Comparison of ENCODE assay signal across 8 mouse cellular contexts in the genomic region with DNA sequence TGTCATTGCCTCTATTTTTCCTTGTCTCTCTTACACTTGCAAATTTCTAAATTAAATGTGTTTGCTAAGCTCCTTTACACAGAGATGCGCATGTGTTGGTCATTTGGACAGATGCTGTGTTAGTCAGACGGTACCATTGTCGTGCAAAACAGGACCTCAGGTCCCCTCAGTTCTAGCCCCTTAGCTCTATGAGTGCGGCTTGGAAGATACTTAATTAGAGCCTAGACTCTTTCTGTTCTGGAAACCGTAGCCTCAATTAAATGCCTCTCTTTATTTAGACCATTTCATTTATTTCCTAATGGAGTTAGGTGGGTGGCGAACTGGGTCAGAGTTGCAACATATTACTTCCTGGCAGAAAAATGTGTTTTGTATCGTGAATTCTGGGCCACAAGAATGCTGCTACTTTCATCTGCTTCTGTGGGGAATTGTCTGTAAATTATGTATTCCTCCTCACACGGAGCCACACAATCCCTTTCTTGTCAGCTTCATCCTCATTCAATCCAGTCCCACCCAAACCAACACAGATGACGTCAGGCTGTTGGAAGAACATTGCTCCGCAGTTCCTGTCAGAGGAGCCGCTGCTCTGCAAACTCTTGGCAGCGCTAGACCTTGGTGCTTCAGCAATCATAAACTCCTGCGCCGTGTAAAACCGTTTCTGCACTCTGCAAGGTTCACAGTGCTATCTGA.
A peak's percentile ranks its signal among the peaks of the same experiment; 100 is the strongest.
DNase-seq lines count a peak whose midpoint lies in the region; ATAC-seq lines count a peak whose summit lies in the region.

No protein-coding gene starts in this region.

- H3K27ac ChIP-seq in midbrain, embryonic 12.5 days (replicated peaks): peak overlapping the region; percentile 82
- no peak overlapping the region for H3K27ac ChIP-seq in stomach, embryonic 16.5 days (ENCODE audit: low read length)

- DNase-seq in R1 (ENCODE audit: low read depth, low spot score): peak; percentile 27
- DNase-seq in cerebellum, adult 8-10 months: peak; percentile 71
- DNase-seq in heart, postnatal 4 days: peak; percentile 40
- peak; percentile 49 to 62 for DNase-seq in layer of hippocampus, postnatal 36 days
- no peak for DNase-seq in MN1 (ENCODE audit: low spot score)

- peaks cover 24% of the 10 kb centered on the region for H3K4me1 ChIP-seq in midbrain, embryonic 12.5 days
- 0 out of 2 replicates have a peak, but pooled peaks cover 3% of the 10 kb centered on the region for H3K4me1 ChIP-seq in stomach, embryonic 16.5 days (ENCODE audit: control insufficient read depth, insufficient read depth, low read length)

- no peaks in the 10 kb centered on the region for H3K9me3 ChIP-seq in midbrain, embryonic 12.5 days
- no peaks in the 10 kb centered on the region for H3K9me3 ChIP-seq in stomach, embryonic 16.5 days (replicated peaks; ENCODE audit: control insufficient read depth, low read length)

- H3K27me3 ChIP-seq in midbrain, embryonic 12.5 days: no peaks in the 10 kb centered on the region
- H3K27me3 ChIP-seq in stomach, embryonic 16.5 days (ENCODE audit: control insufficient read depth, insufficient read depth, low read length): no peaks in the 10 kb centered on the region

- peak; percentile 94 for ATAC-seq in frontal cortex, adult (ENCODE audit: low TSS enrichment)
- peak; percentile 89 for ATAC-seq in midbrain, embryonic 12.5 days (ENCODE audit: low FRiP score, low read depth)
- ATAC-seq in stomach, embryonic 16.5 days (ENCODE audit: insufficient read depth, low FRiP score): peak; percentile 50; the same call in 1 of the 2 replicates

- H3K9ac ChIP-seq in midbrain, embryonic 12.5 days (replicated peaks): 0 out of 2 replicates have a peak overlapping the region, but pooled peaks have one; percentile 24
- no peak overlapping the region for H3K9ac ChIP-seq in stomach, embryonic 16.5 days (ENCODE audit: low read length)

- WGBS in midbrain, embryonic 12.5 days: 20% methylated on average over 15 of the region's 15 CpGs
- WGBS in stomach, embryonic 16.5 days: 28% methylated on average over 15 of the region's 15 CpGs

- peak overlapping the region; percentile 3; the same call in 1 of the 2 replicates for H3K4me3 ChIP-seq in midbrain, embryonic 12.5 days
- no peak overlapping the region for H3K4me3 ChIP-seq in stomach, embryonic 16.5 days (replicated peaks; ENCODE audit: low read length)

- H3K36me3 ChIP-seq in midbrain, embryonic 12.5 days: no peaks in the 10 kb centered on the region
- no peaks in the 10 kb centered on the region for H3K36me3 ChIP-seq in stomach, embryonic 16.5 days (ENCODE audit: control insufficient read depth, insufficient read depth, low read length)

- peak overlapping the region; percentile 41 for H3K4me2 ChIP-seq in midbrain, embryonic 12.5 days (replicated peaks)
- H3K4me2 ChIP-seq in stomach, embryonic 16.5 days (ENCODE audit: low read depth, low read length): peak overlapping the region; percentile 39
